Mouse (Mus musculus) kidney, postnatal 10 days (tissue): ENCODE measurements around the gene Ckmt1.
"Not testable (repeated sequence)": the region's sequence is repeated elsewhere in the genome, so short reads cannot be mapped to it uniquely, and the experiment has no call there.

Source experiments
- DNase-seq: peaks from one replicate; pipeline ENCODE4 v3.0.0; 2021; ENCODE audit warnings: mixed read lengths

The Ckmt1 gene

GRCm38 (mm10) chr2:121357494-121357893, at the start of gene Ckmt1:
Gene Ckmt1, plus strand, starts transcription at chr2:121357714.
- DNase-seq: no peak

DNA sequence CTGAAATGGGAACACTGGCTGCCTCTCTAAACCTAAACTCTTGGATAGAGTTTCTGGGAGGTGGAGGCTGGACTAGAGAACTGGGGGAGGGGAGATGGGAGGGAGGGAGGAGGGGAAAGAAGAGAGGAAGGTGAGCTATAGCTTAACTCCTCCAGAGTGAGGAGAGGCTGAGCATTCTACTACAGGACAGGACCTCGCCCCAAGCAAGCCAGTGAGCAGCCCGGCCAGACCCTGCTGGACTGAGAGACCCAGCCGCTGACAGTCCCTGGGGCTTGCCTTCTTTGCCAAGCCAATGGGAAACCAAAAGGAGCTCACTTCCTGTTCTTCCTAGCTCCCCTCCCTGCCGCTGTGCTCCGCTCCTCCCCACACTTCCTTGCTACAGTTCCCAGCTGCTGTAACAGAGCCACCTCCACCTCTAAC, 48.5 kb upstream of the Ckmt1 start:
- peak; percentile 72 for DNase-seq

- DNase-seq: no peak
Observed at GRCm38 (mm10) chr2:121316278-121316677, 41.2 kb upstream of the Ckmt1 start.

DNA sequence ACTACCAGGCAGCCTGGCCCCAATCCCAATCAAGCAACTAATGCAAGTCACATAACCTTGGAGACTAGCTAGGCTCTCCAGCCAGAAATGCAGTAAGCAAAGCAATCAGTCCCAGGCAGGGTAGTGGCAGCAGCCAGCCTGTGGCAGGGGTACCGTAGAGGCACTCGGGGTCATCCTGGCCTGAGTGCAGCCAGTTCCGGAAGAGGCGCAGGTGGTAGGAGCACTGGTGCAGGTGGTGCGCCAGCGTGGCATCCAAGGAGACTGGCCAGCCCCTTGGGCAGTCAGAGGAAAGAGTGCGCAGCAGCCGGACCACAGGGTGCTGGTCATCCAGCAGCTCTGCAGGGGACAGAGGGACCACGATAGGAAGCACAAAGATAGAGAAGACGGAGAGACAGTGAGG, 34.5 kb upstream of the Ckmt1 start:
- no peak for DNase-seq

GRCm38 (mm10) chr2:121323693-121324470, 33.6 kb upstream of the Ckmt1 start:
- DNase-seq: no peak

DNA sequence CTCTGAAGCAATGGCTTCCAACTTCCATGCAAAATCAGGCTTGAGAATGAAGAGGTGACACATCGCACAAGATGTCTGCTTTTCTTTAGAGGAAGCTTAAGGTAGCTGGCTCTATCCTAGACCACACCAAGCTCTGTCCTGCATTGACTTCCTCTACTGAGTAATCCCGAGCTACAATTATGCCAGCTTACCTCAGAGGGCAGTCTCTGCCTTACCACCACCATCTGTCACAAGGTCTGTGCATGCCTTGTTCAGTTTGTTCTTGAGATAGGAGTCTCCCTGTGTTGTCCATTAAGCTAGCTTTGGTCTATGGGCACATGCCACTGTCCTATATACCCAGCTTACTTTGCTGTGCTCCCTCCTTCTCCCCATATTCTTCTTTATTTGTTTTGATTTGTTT, 28.0 kb upstream of the Ckmt1 start:
- no peak for DNase-seq

DNA sequence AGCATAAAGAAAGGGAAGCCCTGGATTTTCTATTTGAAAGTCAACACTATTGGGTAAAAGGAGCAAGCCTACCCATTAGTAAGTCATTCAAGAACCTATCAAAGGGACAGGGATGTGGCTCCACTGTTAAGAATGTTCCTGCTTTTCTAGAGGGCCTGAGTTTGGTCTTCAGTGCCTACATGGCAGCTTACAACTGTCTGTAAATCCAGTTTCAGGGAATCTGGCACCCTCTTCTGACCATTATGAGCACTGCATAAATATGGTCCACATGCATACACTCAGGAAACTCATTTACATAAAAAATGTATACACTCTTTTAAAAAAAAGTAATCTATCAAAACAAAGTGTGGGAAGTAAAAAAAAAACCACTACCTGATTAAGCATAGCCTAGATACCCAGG, 18.5 kb upstream of the Ckmt1 start:
- DNase-seq: no peak

DNA sequence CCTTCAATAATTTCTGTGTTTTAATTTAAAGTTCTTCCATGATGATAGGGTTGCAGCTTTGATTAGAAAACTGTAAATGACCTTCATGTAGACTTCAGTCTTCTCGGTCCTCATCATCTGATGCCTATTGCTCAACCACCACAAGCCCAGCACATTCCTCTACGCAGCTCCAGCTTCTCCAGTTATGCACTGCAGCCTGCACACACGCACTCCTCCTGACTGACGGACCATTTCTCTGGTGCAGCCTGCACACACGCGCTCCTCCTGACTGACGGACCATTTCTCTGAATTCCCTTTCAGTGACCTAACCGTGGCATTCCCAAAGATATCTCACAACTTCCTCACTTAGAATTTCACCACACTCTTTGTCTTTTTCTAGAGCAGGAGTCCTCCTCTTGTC, 4.4 kb upstream of the Ckmt1 start:
- no peak for DNase-seq

DNA sequence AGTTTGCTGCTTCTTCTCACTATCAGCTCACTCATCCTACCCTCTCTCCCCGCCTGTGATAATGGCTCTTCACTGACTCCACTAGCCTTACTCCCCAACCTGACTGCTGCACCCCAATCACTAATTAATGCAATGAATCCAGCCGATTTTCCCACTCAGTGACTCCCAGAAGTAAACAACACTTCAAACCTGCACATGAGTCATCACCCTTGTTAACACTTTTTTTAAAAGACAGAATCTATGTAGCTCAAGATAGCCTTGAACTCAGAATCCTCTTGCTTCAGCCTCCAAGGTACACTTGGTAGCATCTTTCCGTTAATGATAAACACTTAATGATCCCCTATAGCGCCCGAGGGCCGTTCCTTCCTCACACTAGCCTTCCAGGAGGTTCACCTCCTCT, 3.1 kb upstream of the Ckmt1 start:
- DNase-seq: no peak

- peak; percentile 99 for DNase-seq
Observed at GRCm38 (mm10) chr2:121354820-121355592, 2.5 kb upstream of the Ckmt1 start, which contains the start of gene Ppip5k1. Gene Ppip5k1, minus strand, starts transcription at chr2:121355396.

DNA sequence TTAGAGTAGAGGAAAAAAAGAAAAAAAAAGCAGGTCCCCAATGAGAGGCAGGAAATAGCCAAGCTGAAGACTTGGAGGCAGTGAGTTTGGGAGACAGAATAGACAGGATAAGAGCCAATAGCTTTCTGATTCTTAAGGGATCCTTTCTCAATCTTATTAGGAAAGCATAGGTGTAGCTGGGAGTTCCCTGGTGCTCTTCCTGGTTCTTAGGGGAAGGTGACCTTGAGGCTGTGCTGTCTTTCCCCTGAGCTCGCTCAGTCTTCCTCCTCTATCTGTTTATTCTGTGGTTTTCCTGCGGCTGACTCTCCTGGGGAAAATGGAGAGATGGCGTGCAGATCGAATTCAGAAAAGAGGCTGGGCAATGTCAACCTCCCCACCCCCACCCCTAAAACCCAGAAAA, 447 bp downstream of the Ckmt1 start:
- DNase-seq: no peak

- DNase-seq: peak; percentile 80
Observed at GRCm38 (mm10) chr2:121358381-121358780, 867 bp downstream of the Ckmt1 start.

DNA sequence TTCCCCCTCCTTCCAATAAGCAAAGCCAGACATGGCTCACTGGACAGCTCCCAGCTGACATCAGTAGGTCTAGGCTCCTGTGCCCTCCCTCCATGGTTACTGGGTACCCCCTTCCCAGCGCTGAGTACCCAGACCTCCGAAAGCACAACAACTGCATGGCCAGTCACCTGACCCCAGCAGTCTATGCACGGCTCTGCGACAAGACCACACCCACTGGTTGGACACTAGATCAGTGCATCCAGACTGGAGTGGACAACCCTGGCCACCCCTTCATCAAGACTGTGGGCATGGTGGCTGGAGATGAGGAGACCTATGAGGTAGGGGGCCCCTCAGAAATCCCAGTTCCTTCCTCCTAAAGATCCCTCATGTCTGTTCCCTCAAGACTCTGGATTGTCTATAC, 1.9 kb downstream of the Ckmt1 start:
- DNase-seq: no peak

GRCm38 (mm10) chr2:121363656-121364055, 6.1 kb downstream of the Ckmt1 start:
- DNase-seq: no peak

- DNase-seq: no peak
Observed at GRCm38 (mm10) chr2:121368831-121369230, 11.3 kb downstream of the Ckmt1 start.

DNA sequence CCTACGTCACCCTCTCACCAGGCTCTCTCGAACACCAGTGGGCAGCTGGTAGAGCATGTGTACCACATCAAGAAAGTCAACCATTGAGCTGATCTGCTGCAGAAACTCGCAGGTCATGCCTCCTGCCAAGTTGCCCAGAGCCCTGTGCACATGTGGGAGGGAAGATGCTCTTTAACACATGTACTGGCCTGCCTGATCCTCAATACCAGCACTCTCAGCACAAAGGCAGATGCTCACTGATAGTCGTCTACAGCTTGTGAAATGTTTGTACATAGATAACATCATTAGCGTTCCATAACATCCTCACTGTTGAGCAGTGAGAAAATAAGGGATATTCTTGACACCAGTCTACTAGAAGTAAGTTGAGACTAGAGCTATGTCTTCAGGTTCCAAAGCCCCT, 13.4 kb downstream of the Ckmt1 start:
- DNase-seq: no peak

DNA sequence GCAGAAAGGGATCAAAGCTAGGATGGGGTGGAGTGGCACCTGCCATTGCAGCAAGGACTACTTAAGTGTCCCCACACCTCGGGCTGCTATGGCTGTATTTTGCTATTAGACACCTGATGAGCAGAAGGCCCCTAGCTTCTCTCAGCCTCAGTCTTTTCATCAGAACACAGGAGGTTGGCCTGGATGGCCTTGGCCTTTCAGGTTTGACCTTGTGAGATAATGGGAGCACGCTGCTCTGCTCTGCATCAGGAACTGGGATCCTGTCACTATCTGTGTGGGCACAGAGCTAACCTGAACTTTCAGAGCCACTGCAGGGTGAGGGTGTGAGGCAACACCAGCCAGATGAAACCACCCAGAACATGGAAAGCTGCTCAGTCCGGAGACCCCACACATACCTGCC, 14.8 kb downstream of the Ckmt1 start:
- DNase-seq: no peak

GRCm38 (mm10) chr2:121374766-121375165, 17.3 kb downstream of the Ckmt1 start:
- DNase-seq: no peak

- not testable (repeated sequence) for DNase-seq
Observed at GRCm38 (mm10) chr2:121386961-121387575, 29.6 kb downstream of the Ckmt1 start, which contains the start of gene Strc. Gene Strc, minus strand, starts transcription at chr2:121387168.

- DNase-seq: peak; percentile 92
Observed at GRCm38 (mm10) chr2:121396624-121397023, 39.1 kb downstream of the Ckmt1 start.

- DNase-seq: peak; percentile 28
Observed at GRCm38 (mm10) chr2:121403296-121403695, 45.8 kb downstream of the Ckmt1 start.

- DNase-seq: peak; percentile 29
Observed at GRCm38 (mm10) chr2:121408160-121408559, 50.6 kb downstream of the Ckmt1 start.

- DNase-seq: no peak
Observed at GRCm38 (mm10) chr2:121412843-121413386, 55.4 kb downstream of the Ckmt1 start.
